Mouse (Mus musculus) R1 (cell line): Measurements from ENCODE around the gene Upk1b.

ENCODE experiments used
- DNase-seq: peaks from one replicate; pipeline ENCODE4 v3.0.0-alpha.2; 2018; ENCODE audit warnings: low read depth, low spot score

Gene Upk1b

GRCm38 (mm10) chr16:38762401-38762800 lies 37.7 kb downstream of the Upk1b start:
- no peak for DNase-seq

GRCm38 (mm10) chr16:38761972-38762371 lies 38.2 kb downstream of the Upk1b start:
- no peak for DNase-seq

GRCm38 (mm10) chr16:38760834-38761375 lies 39.2 kb downstream of the Upk1b start:
- no peak for DNase-seq

- DNase-seq = no peak
Observed at GRCm38 (mm10) chr16:38760239-38760638, 39.9 kb downstream of the Upk1b start.

GRCm38 (mm10) chr16:38758104-38758861 lies 41.8 kb downstream of the Upk1b start:
- peak; percentile 17 for DNase-seq

DNA sequence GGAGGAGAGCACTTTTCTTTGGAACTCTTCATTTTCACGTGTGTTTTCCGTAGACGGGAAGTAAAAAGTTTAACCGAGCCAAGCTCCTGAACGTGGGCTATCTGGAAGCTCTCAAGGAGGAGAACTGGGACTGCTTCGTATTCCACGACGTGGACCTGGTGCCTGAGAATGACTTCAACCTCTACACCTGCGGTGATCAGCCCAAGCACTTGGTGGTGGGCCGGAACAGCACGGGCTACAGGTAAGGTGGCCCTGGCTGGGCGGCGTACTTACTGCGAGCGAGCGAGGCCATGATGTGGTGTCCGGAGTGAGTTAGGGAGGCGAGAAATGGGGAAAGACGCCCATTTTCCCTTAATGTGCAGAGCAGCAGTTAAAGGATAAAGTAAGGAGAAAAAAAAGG lies 42.5 kb downstream of the Upk1b start:
- no peak for DNase-seq

DNA sequence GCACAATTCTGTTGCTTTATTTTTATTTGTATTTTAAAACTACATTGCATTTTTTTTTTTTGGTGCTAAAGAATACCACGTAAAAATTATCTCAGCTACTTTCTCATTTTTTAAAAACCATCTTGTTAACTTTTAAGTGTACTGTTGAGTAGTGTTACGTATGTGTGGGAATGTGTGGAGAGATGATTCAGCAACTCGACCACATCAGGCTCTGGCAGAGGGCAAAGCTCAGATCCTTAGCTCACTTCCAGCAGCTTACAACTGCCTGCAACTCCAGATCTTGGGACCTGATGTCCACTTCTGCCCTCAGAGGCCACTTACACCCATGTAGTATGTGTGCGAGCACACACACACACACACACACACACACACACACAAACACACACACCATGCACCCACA lies 43.6 kb downstream of the Upk1b start:
- DNase-seq = no peak

- DNase-seq = no peak
Observed at GRCm38 (mm10) chr16:38756177-38756503, 44.0 kb downstream of the Upk1b start.

- DNase-seq = no peak
Observed at GRCm38 (mm10) chr16:38755452-38756176, 44.5 kb downstream of the Upk1b start.

DNA sequence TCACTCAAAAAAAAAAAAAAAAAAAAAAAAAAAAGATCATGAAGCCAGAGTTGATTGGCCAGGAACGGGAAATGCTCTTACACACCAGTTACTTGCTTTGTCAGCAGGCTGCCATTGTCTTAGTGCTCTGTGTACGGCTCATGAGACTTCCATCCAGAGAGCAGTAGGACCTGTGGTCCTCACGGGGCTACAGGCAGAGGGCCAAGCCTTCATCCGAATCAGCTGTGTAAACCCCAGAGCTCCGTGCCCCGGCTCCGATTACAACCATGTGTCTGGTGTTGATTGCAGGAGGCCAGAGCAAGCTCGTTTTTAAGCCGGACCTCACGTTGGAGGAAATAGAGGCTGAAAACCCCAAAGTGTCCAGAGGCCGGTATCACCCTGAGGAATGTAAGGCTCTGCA lies 46.5 kb downstream of the Upk1b start:
- DNase-seq = no peak

GRCm38 (mm10) chr16:38750803-38751202 lies 49.3 kb downstream of the Upk1b start:
- DNase-seq = no peak

- DNase-seq = no peak
Observed at GRCm38 (mm10) chr16:38743941-38744673, 56.0 kb downstream of the Upk1b start.

GRCm38 (mm10) chr16:38742659-38743131 lies 57.4 kb downstream of the Upk1b start:
- peak; percentile 62 for DNase-seq

GRCm38 (mm10) chr16:38742113-38742658 lies 57.9 kb downstream of the Upk1b start, which contains the start of gene B4galt4:
TSS of gene B4galt4 (plus strand) at chr16:38742264.
- DNase-seq = peak; percentile 65

DNA sequence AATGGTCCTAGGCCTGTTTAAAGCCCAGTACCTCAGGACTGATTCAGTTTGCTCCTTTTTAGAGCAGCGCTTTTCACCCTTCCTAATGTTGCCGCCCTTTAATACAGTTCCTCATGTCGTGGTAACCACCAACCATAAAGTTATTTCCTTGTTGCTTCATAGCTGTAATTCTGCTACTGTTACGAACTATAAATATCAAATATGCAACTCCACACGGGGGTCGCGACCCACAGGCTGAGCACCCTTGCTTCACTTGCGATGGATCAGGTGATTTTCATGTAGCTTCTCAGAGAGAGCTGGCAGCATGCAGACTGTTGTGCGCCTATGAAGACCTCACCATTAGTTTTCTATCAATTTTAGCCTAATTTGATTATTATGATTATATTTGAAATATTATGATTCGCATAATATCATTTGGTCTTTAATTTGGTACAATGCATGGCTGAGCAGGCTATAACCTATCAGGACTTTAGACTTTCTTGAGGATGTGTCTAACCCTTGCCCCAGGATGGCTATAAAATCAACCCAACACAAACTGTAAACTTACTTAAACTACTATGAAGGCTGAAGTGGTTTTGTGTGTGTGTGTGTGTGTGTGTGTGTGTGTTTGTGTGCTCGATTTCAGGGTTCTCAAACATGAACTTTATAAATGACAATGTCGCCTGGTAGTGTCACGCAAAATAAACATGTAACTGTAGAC lies 58.8 kb downstream of the Upk1b start:
- DNase-seq = no peak

- no peak for DNase-seq
Observed at GRCm38 (mm10) chr16:38730921-38731320, 69.2 kb downstream of the Upk1b start.

DNA sequence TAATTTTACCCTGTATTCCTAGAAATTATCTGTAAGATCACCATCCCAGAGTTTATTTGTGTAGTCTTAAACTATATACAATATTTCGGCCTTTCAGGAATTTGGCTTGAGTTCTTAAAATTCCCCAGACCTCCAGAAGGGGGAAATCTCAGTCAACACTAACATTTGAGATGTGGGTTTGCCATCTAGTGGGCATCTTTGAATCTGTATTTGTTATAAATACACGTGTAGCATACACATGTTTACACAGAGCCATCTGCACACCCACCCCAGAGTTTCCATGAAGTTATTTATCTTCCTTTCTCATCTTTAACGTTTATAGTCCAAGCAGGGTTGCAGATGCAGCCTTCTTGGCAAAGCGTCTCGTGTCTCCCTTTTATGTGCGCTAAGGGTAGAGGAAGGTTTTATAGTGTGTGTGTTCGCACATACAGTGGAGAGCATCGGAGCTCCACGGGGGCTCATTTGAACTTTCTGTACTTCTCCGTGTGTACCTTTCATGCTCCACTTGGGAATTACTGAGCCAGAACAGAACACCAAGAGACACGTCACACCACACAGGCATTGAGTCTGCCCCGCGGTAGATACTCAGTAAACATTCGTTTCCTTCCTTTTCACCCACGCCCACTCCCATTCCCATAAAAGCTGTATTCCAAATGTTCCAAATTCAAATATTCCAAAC lies 70.4 kb downstream of the Upk1b start:
- peak; percentile 58 for DNase-seq

DNA sequence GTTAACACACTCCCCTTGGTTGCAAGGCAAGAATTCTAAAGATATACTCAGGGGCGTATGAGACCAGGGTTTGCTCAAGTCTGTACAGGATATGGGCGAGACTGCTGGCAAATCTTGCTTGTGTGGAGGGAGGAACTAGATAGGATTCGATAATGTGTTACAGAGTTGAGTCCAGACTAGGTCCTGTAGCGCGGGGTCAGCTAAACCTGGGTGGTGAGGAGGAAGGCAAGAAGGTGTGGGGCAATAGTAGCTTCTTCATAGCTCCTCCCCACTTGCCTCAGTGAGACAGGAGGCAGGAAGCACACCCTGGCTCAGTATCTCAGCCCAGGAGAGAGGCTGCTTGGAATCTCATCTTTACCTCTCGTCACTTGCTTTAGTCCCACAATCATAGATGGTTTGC lies 71.0 kb downstream of the Upk1b start:
- DNase-seq = no peak

DNA sequence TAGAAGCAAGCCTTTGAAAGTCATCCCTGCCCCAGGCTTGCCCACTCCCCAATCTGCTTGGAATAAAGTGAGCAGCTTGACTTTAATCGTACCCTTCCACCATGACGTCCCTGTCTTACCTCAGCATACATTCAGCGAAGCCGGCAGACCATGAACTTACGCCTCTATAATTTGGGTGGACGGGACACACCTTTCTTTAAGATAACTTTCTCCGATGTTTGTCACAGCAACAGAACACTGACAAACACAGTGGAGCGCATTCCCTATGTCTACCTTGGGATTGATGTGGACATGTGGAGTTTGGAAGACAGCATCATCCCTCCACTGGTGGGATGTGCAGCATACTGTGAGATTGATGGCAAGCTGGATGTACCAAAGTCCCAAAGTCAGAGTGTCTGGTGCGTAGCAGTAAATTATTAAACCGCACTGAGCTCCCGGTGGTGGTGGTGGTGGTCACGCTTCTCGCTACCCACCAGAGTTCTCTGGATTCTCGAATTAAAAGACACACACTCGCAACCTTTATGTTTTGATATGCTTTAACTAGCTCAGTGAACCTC lies 71.5 kb downstream of the Upk1b start:
- no peak for DNase-seq

DNA sequence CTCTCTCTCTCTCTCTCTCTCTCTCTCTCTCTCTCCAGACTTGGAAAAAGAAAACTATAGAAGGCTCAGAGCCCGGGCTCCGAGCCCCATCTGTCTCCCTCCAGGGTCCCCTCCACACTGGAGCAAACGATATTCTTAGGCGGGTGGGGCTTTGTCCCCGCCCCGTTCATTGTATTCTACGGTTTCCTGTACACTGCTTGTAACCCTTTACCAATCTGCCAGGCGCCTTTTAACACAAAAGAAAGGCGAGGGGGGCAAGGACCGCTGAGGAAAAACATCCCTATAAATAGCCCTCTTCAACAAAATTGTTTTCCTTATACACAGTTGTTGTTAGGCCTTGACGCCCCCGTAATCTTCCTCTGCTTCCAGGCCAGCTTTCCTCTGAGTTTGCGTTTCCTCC lies 75.2 kb downstream of the Upk1b start:
- DNase-seq = peak; percentile 50
